Mouse (Mus musculus): ENCODE data around the gene Tsen2.

Tsen2 gene

GRCm38 (mm10) chr6:115580810-115581209 is 36.3 kb downstream of the Tsen2 start:
- no peaks in the 10 kb centered on the region for H3K27me3 ChIP-seq (ENCODE audit: insufficient read depth, low read length)
- TF ChIP-seq NANOG (IDR thresholded peaks at IDR 0.05; ENCODE audit: borderline replicate concordance, low read length) = no peak
- no peak for TF ChIP-seq CTCF (conservative IDR thresholded peaks at IDR 0.05; ENCODE audit: low read length)
- no peak for TF ChIP-seq POU5F1 (IDR thresholded peaks at IDR 0.05; ENCODE audit: borderline replicate concordance, low read length)

GRCm38 (mm10) chr6:115582328-115583115 is 38.1 kb downstream of the Tsen2 start:
- Histone ChIP-seq H3K27me3 (ENCODE audit: insufficient read depth, low read length) (no peaks in the 10 kb centered on the region), H3K36me3 (ENCODE audit: insufficient read depth, low read length) (peaks cover 36% of the 10 kb centered on the region), H3K4me3 (replicated peaks; ENCODE audit: low read length) (0 out of 2 replicates have a peak overlapping the region, but pooled peaks have one; percentile 27), H3K4me1 (replicated peaks; ENCODE audit: low read depth, low read length) (peaks cover 11% of the 10 kb centered on the region), H3K9me3 (ENCODE audit: low read length) (no peaks in the 10 kb centered on the region)
- TF ChIP-seq POU5F1 (IDR thresholded peaks at IDR 0.05; ENCODE audit: borderline replicate concordance, low read length) (no peak), CTCF (conservative IDR thresholded peaks at IDR 0.05; ENCODE audit: low read length) (no peak), NANOG (IDR thresholded peaks at IDR 0.05; ENCODE audit: borderline replicate concordance, low read length) (no peak)

More at GRCm38 (mm10) chr6:115580810-115581209, 36.3 kb downstream of the Tsen2 start:
- Histone ChIP-seq H3K36me3 (ENCODE audit: insufficient read depth, low read length) (peaks cover 53% of the 10 kb centered on the region), H3K9me3 (ENCODE audit: low read length) (no peaks in the 10 kb centered on the region), H3K4me1 (replicated peaks; ENCODE audit: low read depth, low read length) (peaks cover 11% of the 10 kb centered on the region), H3K4me3 (replicated peaks; ENCODE audit: low read length) (no peak overlapping the region)

- peaks cover 25% of the 10 kb centered on the region for H3K36me3 ChIP-seq (ENCODE audit: insufficient read depth, low read length)
- TF ChIP-seq CTCF (conservative IDR thresholded peaks at IDR 0.05; ENCODE audit: low read length) = no peak
- no peak for TF ChIP-seq NANOG (IDR thresholded peaks at IDR 0.05; ENCODE audit: borderline replicate concordance, low read length)
- no peak for TF ChIP-seq POU5F1 (IDR thresholded peaks at IDR 0.05; ENCODE audit: borderline replicate concordance, low read length)
- H3K9me3 ChIP-seq (ENCODE audit: low read length) = no peaks in the 10 kb centered on the region
- no peaks in the 10 kb centered on the region for H3K27me3 ChIP-seq (ENCODE audit: insufficient read depth, low read length)
- H3K4me1 ChIP-seq (replicated peaks; ENCODE audit: low read depth, low read length) = peaks cover 11% of the 10 kb centered on the region
- H3K4me3 ChIP-seq (replicated peaks; ENCODE audit: low read length) = 0 out of 2 replicates have a peak overlapping the region, but pooled peaks have one; percentile 27
These were observed 39.1 kb downstream of the Tsen2 start for GRCm38 (mm10) chr6:115583430-115584125.

GRCm38 (mm10) chr6:115584176-115584575 is 39.7 kb downstream of the Tsen2 start:
- Histone ChIP-seq H3K27me3 (ENCODE audit: insufficient read depth, low read length) (no peaks in the 10 kb centered on the region), H3K9me3 (ENCODE audit: low read length) (no peaks in the 10 kb centered on the region), H3K4me3 (replicated peaks; ENCODE audit: low read length) (no peak overlapping the region), H3K4me1 (replicated peaks; ENCODE audit: low read depth, low read length) (peaks cover 11% of the 10 kb centered on the region), H3K36me3 (ENCODE audit: insufficient read depth, low read length) (peaks cover 20% of the 10 kb centered on the region)
- TF ChIP-seq POU5F1 (IDR thresholded peaks at IDR 0.05; ENCODE audit: borderline replicate concordance, low read length) (no peak), NANOG (IDR thresholded peaks at IDR 0.05; ENCODE audit: borderline replicate concordance, low read length) (no peak), CTCF (conservative IDR thresholded peaks at IDR 0.05; ENCODE audit: low read length) (no peak)

- H3K4me1 ChIP-seq (replicated peaks; ENCODE audit: low read depth, low read length) = peaks cover 11% of the 10 kb centered on the region
- H3K27me3 ChIP-seq (ENCODE audit: insufficient read depth, low read length) = no peaks in the 10 kb centered on the region
- 0 out of 2 replicates have a peak, but pooled peaks cover 3% of the 10 kb centered on the region for H3K36me3 ChIP-seq (ENCODE audit: insufficient read depth, low read length)
- TF ChIP-seq CTCF (conservative IDR thresholded peaks at IDR 0.05; ENCODE audit: low read length) (no peak), NANOG (IDR thresholded peaks at IDR 0.05; ENCODE audit: borderline replicate concordance, low read length) (no peak), POU5F1 (IDR thresholded peaks at IDR 0.05; ENCODE audit: borderline replicate concordance, low read length) (no peak)
- no peaks in the 10 kb centered on the region for H3K9me3 ChIP-seq (ENCODE audit: low read length)
- H3K4me3 ChIP-seq (replicated peaks; ENCODE audit: low read length) = no peak overlapping the region
These were observed 41.9 kb downstream of the Tsen2 start for GRCm38 (mm10) chr6:115586321-115586720.

GRCm38 (mm10) chr6:115591692-115592359 is 47.4 kb downstream of the Tsen2 start:
- no peaks in the 10 kb centered on the region for H3K4me1 ChIP-seq (replicated peaks; ENCODE audit: low read depth, low read length)
- H3K36me3 ChIP-seq (ENCODE audit: insufficient read depth, low read length) = no peaks in the 10 kb centered on the region
- peaks cover 9% of the 10 kb centered on the region; the same call in 1 of the 2 replicates for H3K27me3 ChIP-seq (ENCODE audit: insufficient read depth, low read length)
- TF ChIP-seq CTCF (conservative IDR thresholded peaks at IDR 0.05; ENCODE audit: low read length) = no peak
- no peak for TF ChIP-seq NANOG (IDR thresholded peaks at IDR 0.05; ENCODE audit: borderline replicate concordance, low read length)
- no peak for TF ChIP-seq POU5F1 (IDR thresholded peaks at IDR 0.05; ENCODE audit: borderline replicate concordance, low read length)
- no peaks in the 10 kb centered on the region for H3K9me3 ChIP-seq (ENCODE audit: low read length)
- no peak overlapping the region for H3K4me3 ChIP-seq (replicated peaks; ENCODE audit: low read length)

- no peak for TF ChIP-seq CTCF (conservative IDR thresholded peaks at IDR 0.05; ENCODE audit: low read length)
- TF ChIP-seq POU5F1 (IDR thresholded peaks at IDR 0.05; ENCODE audit: borderline replicate concordance, low read length) = no peak
- TF ChIP-seq NANOG (IDR thresholded peaks at IDR 0.05; ENCODE audit: borderline replicate concordance, low read length) = no peak
These were observed 48.0 kb downstream of the Tsen2 start, which contains the start of gene Mkrn2os for GRCm38 (mm10) chr6:115592458-115592857. Gene Mkrn2os (minus strand): TSS chr6:115592576.

GRCm38 (mm10) chr6:115593252-115593651 is 48.8 kb downstream of the Tsen2 start:
- TF ChIP-seq POU5F1 (IDR thresholded peaks at IDR 0.05; ENCODE audit: borderline replicate concordance, low read length) (no peak), CTCF (conservative IDR thresholded peaks at IDR 0.05; ENCODE audit: low read length) (no peak), NANOG (IDR thresholded peaks at IDR 0.05; ENCODE audit: borderline replicate concordance, low read length) (no peak)
- Histone ChIP-seq H3K4me1 (replicated peaks; ENCODE audit: low read depth, low read length) (no peaks in the 10 kb centered on the region), H3K4me3 (replicated peaks; ENCODE audit: low read length) (no peak overlapping the region), H3K9me3 (ENCODE audit: low read length) (no peaks in the 10 kb centered on the region), H3K36me3 (ENCODE audit: insufficient read depth, low read length) (no peaks in the 10 kb centered on the region), H3K27me3 (ENCODE audit: insufficient read depth, low read length) (peaks cover 9% of the 10 kb centered on the region; the same call in 1 of the 2 replicates)

More at GRCm38 (mm10) chr6:115592458-115592857, 48.0 kb downstream of the Tsen2 start, which contains the start of gene Mkrn2os:
- Histone ChIP-seq H3K4me3 (replicated peaks; ENCODE audit: low read length) (no peak within 1 kb of the TSS), H3K36me3 (ENCODE audit: insufficient read depth, low read length) (no peaks in the 10 kb centered on the region), H3K9me3 (ENCODE audit: low read length) (no peaks in the 10 kb centered on the region), H3K27me3 (ENCODE audit: insufficient read depth, low read length) (peaks cover 9% of the 10 kb centered on the region; the same call in 1 of the 2 replicates), H3K4me1 (replicated peaks; ENCODE audit: low read depth, low read length) (no peaks in the 10 kb centered on the region)
